Mouse (Mus musculus): ENCODE measurements around the gene Pde10a. TPM values are rescaled to one million over a fixed set of nuclear protein-coding genes. Genes with fewer than 3 reads are reported as not detected.

The Pde10a gene
- total and polyA plus RNA-seq, 3 experiments: 0.04 to 0.41 (median 0.21) TPM

- Histone ChIP-seq H3K27ac (ENCODE audit: insufficient read depth, low read depth) (no peak overlapping the region), H3K4me2 (ENCODE audit: insufficient read depth, low read depth, poor library complexity, severe bottlenecking) (no peak overlapping the region), H3K79me2 (replicated peaks; ENCODE audit: control insufficient read depth, extremely low read depth, insufficient read depth, poor library complexity, severe bottlenecking) (no peaks in the 10 kb centered on the region), H3K27me3 (replicated peaks) (no peaks in the 10 kb centered on the region), H3K36me3 (replicated peaks in 1 of 2; ENCODE audit: control insufficient read depth in 1 of 2, insufficient read depth in 1 of 2, low read length in 1 of 2) (no peaks in the 10 kb centered on the region), H3K4me3 (replicated peaks in 1 of 3; ENCODE audit: low read depth in 2 of 3, low read length in 2 of 3, poor library complexity in 1 of 3) (no peak overlapping the region), H3K9ac (ENCODE audit: insufficient read depth, low read depth) (no peak overlapping the region), H3K9me3 (replicated peaks; ENCODE audit: low read length) (no peaks in the 10 kb centered on the region), H3K4me1 (ENCODE audit: control insufficient read depth in 1 of 2, insufficient read depth in 2 of 2) (peaks cover 3 to 15% of the 10 kb centered on the region in 2 experiments; a peak in 3 of 4 replicates)
- DNase-seq (ENCODE audit: extremely low read depth): peak; percentile 29
- in situ Hi-C loops (cut with MboI; ENCODE audit: low pct_ligation_motif_present, low pct_unique_long_range_greater_than_20kb, low sequenced_read_pairs) (no loop called here), dilution Hi-C loops (cut with MboI; ENCODE audit: extremely low pct_ligation_motif_present, extremely low pct_unique_long_range_greater_than_20kb, low sequenced_read_pairs) (no loop called here)
- TF ChIP-seq ZKSCAN1 (IDR thresholded peaks at IDR 0.05; ENCODE audit: borderline replicate concordance, low read depth, low read length) (no peak), GABPA (IDR thresholded peaks at IDR 0.05; ENCODE audit: insufficient replicate concordance, low read depth, low read length) (no peak), BHLHE40 (IDR thresholded peaks at IDR 0.05; ENCODE audit: low read depth, low read length) (no peak), KAT2A (IDR thresholded peaks at IDR 0.05; ENCODE audit: insufficient replicate concordance, low read length) (no peak), SMC3 (IDR thresholded peaks at IDR 0.05; ENCODE audit: low read depth, low read length) (no peak), MEF2A (IDR thresholded peaks at IDR 0.05; ENCODE audit: borderline replicate concordance, low read depth, low read length) (no peak), TCF12 (IDR thresholded peaks at IDR 0.05; ENCODE audit: low read depth, low read length) (no peak), CTCF (conservative IDR thresholded peaks at IDR 0.05 in 1 of 2, IDR thresholded peaks at IDR 0.05 in 1 of 2; ENCODE audit: low read depth in 2 of 2, low read length in 2 of 2) (no peak), JUND (conservative IDR thresholded peaks at IDR 0.05; ENCODE audit: low read depth, low read length) (no peak), USF2 (conservative IDR thresholded peaks at IDR 0.05; ENCODE audit: low read depth, low read length) (no peak), ETS1 (conservative IDR thresholded peaks at IDR 0.05; ENCODE audit: low read depth, low read length) (no peak), PAX5 (IDR thresholded peaks at IDR 0.05; ENCODE audit: low read length) (no peak), ZMIZ1 (IDR thresholded peaks at IDR 0.05; ENCODE audit: low read depth, low read length) (no peak)
Measured at GRCm38 (mm10) chr17:8786484-8786883, 261.3 kb downstream of the Pde10a start.

DNA sequence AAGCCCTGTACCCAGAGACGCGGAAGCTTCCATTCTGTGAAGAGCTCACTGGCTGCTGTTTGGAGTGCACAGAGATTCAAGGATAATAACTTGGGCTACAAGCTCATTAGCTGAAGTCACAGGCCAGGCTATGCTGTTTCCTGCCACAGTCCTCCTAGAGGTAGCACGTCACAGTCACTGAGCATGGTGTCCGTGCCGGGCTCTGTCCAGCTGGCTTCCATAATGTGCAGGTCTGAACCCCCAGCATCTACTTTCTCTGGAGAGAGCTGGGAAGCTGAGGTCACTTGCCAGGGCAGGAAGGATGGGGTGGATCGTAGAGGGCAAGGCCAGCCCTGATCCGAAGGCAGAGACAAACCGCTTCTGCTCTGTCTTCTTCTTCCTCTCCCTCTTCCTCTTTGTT is 262.6 kb downstream of the Pde10a start:
- H3K79me2 ChIP-seq (replicated peaks; ENCODE audit: control insufficient read depth, extremely low read depth, insufficient read depth, poor library complexity, severe bottlenecking): no peaks in the 10 kb centered on the region
- no peaks in the 10 kb centered on the region for H3K36me3 ChIP-seq (replicated peaks in 1 of 2; ENCODE audit: control insufficient read depth in 1 of 2, insufficient read depth in 1 of 2, low read length in 1 of 2)
- TF ChIP-seq JUND (conservative IDR thresholded peaks at IDR 0.05; ENCODE audit: low read depth, low read length) (no peak), CHD1 (IDR thresholded peaks at IDR 0.05; ENCODE audit: low read depth, low read length) (no peak), TBP (conservative IDR thresholded peaks at IDR 0.05; ENCODE audit: low read depth, low read length) (no peak), SIN3A (IDR thresholded peaks at IDR 0.05; ENCODE audit: low read length) (no peak), CHD2 (IDR thresholded peaks at IDR 0.05; ENCODE audit: low read length) (no peak), TCF12 (IDR thresholded peaks at IDR 0.05; ENCODE audit: low read depth, low read length) (no peak), ZKSCAN1 (IDR thresholded peaks at IDR 0.05; ENCODE audit: borderline replicate concordance, low read depth, low read length) (no peak), UBTF (IDR thresholded peaks at IDR 0.05; ENCODE audit: low read depth, low read length) (no peak), SMC3 (IDR thresholded peaks at IDR 0.05; ENCODE audit: low read depth, low read length) (no peak)
- H3K4me1 ChIP-seq (ENCODE audit: control insufficient read depth in 1 of 2, insufficient read depth in 2 of 2): peaks cover 3 to 15% of the 10 kb centered on the region in 2 experiments; a peak in 3 of 4 replicates
- H3K4me2 ChIP-seq (ENCODE audit: insufficient read depth, low read depth, poor library complexity, severe bottlenecking): no peak overlapping the region
- H3K4me3 ChIP-seq (replicated peaks in 1 of 3; ENCODE audit: low read depth in 2 of 3, low read length in 2 of 3, poor library complexity in 1 of 3): no peak overlapping the region
- no peak for DNase-seq (ENCODE audit: extremely low read depth)
- dilution Hi-C loops (cut with MboI; ENCODE audit: extremely low pct_ligation_motif_present, extremely low pct_unique_long_range_greater_than_20kb, low sequenced_read_pairs) (no loop called here), in situ Hi-C loops (cut with MboI; ENCODE audit: low pct_ligation_motif_present, low pct_unique_long_range_greater_than_20kb, low sequenced_read_pairs) (no loop called here)
- no peak overlapping the region for H3K9ac ChIP-seq (ENCODE audit: insufficient read depth, low read depth)
- no peaks in the 10 kb centered on the region for H3K9me3 ChIP-seq (replicated peaks; ENCODE audit: low read length)
- no peak overlapping the region for H3K27ac ChIP-seq (ENCODE audit: insufficient read depth, low read depth)
- no peaks in the 10 kb centered on the region for H3K27me3 ChIP-seq (replicated peaks)

All from CH12.LX (cell line).